ENCODE assay signal across 8 mouse cellular contexts in genomic region chr3:144204413-144205311, GRCm38 (mm10). TPM values are rescaled to one million over a fixed set of nuclear protein-coding genes. Genes with fewer than 3 reads are reported as not detected.
A peak's percentile ranks its signal among the peaks of the same experiment; 100 is the strongest.
DNase-seq lines count a peak whose midpoint lies in the region; ATAC-seq and TF ChIP-seq lines count a peak whose summit lies in the region.

Gene Lmo4, minus strand, starts transcription at chr3:144205220.

- WGBS in embryonic facial prominence, embryonic 15.5 days: under 1% methylated on average over 57 of the region's 76 CpGs
- WGBS in heart, embryonic 10.5 days: under 1% methylated on average over 52 of the region's 76 CpGs
- WGBS in kidney, embryonic 14.5 days: under 1% methylated on average over 38 of the region's 76 CpGs
- WGBS in liver, embryonic 11.5 days: under 1% methylated on average over 60 of the region's 76 CpGs
- WGBS in stomach, embryonic 15.5 days: under 1% methylated on average over 53 of the region's 76 CpGs

- no peaks in the 10 kb centered on the region for H3K36me3 ChIP-seq in embryonic facial prominence, embryonic 15.5 days
- H3K36me3 ChIP-seq in heart, embryonic 10.5 days: peaks cover 7% of the 10 kb centered on the region; the same call in 1 of the 2 replicates
- peaks cover 5% of the 10 kb centered on the region; the same call in 1 of the 2 replicates for H3K36me3 ChIP-seq in kidney, embryonic 14.5 days (ENCODE audit: control insufficient read depth, insufficient read depth, low read length)
- H3K36me3 ChIP-seq in liver, embryonic 11.5 days (ENCODE audit: control insufficient read depth, insufficient read depth, low read length): no peaks in the 10 kb centered on the region
- peaks cover 19% of the 10 kb centered on the region for H3K36me3 ChIP-seq in myocyte (ENCODE audit: control insufficient read depth, insufficient read depth)
- no peaks in the 10 kb centered on the region for H3K36me3 ChIP-seq in stomach, embryonic 15.5 days

- H3K4me3 ChIP-seq in embryonic facial prominence, embryonic 15.5 days (replicated peaks): peak within 1 kb of the TSS; percentile 86
- H3K4me3 ChIP-seq in heart, embryonic 10.5 days: peak within 1 kb of the TSS; percentile 93
- H3K4me3 ChIP-seq in kidney, embryonic 14.5 days (ENCODE audit: low read length): peak within 1 kb of the TSS; percentile 87
- H3K4me3 ChIP-seq in liver, embryonic 11.5 days (ENCODE audit: low read depth, low read length): peak within 1 kb of the TSS; percentile 88
- H3K4me3 ChIP-seq in myocyte: peak within 1 kb of the TSS; percentile 92
- peak within 1 kb of the TSS; percentile 73 for H3K4me3 ChIP-seq in stomach, embryonic 15.5 days (replicated peaks)

- H3K79me2 ChIP-seq in myocyte (ENCODE audit: control insufficient read depth, insufficient read depth): peaks cover 43% of the 10 kb centered on the region

- peak; percentile 82 to 86 for DNase-seq in B cell, adult 2 months
- peak; percentile 92 to 95 for DNase-seq in adrenal gland, postnatal 36 days
- peak; percentile 91 for DNase-seq in heart, embryonic 10.5 days (ENCODE audit: low spot score)
- peak; percentile 87 for DNase-seq in liver, embryonic 11.5 days (ENCODE audit: low spot score)

- TF ChIP-seq POLR2A in myocyte (IDR thresholded peaks at IDR 0.05; ENCODE audit: insufficient read length, low read depth): peak; percentile 86

- peak within 1 kb of the TSS; percentile 90 for H3K9ac ChIP-seq in embryonic facial prominence, embryonic 15.5 days
- peak within 1 kb of the TSS; percentile 94 for H3K9ac ChIP-seq in kidney, embryonic 14.5 days (ENCODE audit: low read depth, low read length)
- peak within 1 kb of the TSS; percentile 84 for H3K9ac ChIP-seq in liver, embryonic 11.5 days (ENCODE audit: low read depth, low read length)
- H3K9ac ChIP-seq in stomach, embryonic 15.5 days: peak within 1 kb of the TSS; percentile 89

- peak; percentile 85 for ATAC-seq in embryonic facial prominence, embryonic 15.5 days (ENCODE audit: insufficient number of reproducible peaks, low FRiP score, low TSS enrichment, low read depth)
- ATAC-seq in kidney, embryonic 14.5 days (ENCODE audit: low FRiP score, low TSS enrichment): peak; percentile 73
- ATAC-seq in liver, embryonic 11.5 days (replicated peaks; ENCODE audit: low FRiP score): peak; percentile 73
- ATAC-seq in stomach, embryonic 15.5 days (ENCODE audit: insufficient read depth, low FRiP score, low read depth): peak; percentile 67

- peak within 1 kb of the TSS; percentile 99 for H3K27ac ChIP-seq in embryonic facial prominence, embryonic 15.5 days (replicated peaks)
- peak within 1 kb of the TSS; percentile 97 for H3K27ac ChIP-seq in heart, embryonic 10.5 days
- H3K27ac ChIP-seq in kidney, embryonic 14.5 days (ENCODE audit: low read depth, low read length): peak within 1 kb of the TSS; percentile 98
- H3K27ac ChIP-seq in liver, embryonic 11.5 days (ENCODE audit: low read depth, low read length): peak within 1 kb of the TSS; percentile 95
- peak within 1 kb of the TSS; percentile 99 for H3K27ac ChIP-seq in stomach, embryonic 15.5 days

- peaks cover 21% of the 10 kb centered on the region for H3K4me1 ChIP-seq in embryonic facial prominence, embryonic 15.5 days
- H3K4me1 ChIP-seq in heart, embryonic 10.5 days: peaks cover 14% of the 10 kb centered on the region; the same call in 1 of the 2 replicates
- peaks cover 14% of the 10 kb centered on the region for H3K4me1 ChIP-seq in kidney, embryonic 14.5 days (ENCODE audit: control insufficient read depth, insufficient read depth, low read length)
- peaks cover 18% of the 10 kb centered on the region for H3K4me1 ChIP-seq in liver, embryonic 11.5 days (replicated peaks; ENCODE audit: control insufficient read depth, insufficient read depth, low read length)
- peaks cover 4% of the 10 kb centered on the region for H3K4me1 ChIP-seq in stomach, embryonic 15.5 days

- peak within 1 kb of the TSS; percentile 74 for H3K4me2 ChIP-seq in embryonic facial prominence, embryonic 15.5 days (replicated peaks)
- peak within 1 kb of the TSS; percentile 96 for H3K4me2 ChIP-seq in kidney, embryonic 14.5 days (replicated peaks; ENCODE audit: low read depth, low read length)
- peak within 1 kb of the TSS; percentile 87 for H3K4me2 ChIP-seq in liver, embryonic 11.5 days
- peak within 1 kb of the TSS; percentile 87 for H3K4me2 ChIP-seq in myocyte (ENCODE audit: low read depth)
- peak within 1 kb of the TSS; percentile 88 for H3K4me2 ChIP-seq in stomach, embryonic 15.5 days

- H3K27me3 ChIP-seq in embryonic facial prominence, embryonic 15.5 days: no peaks in the 10 kb centered on the region
- no peaks in the 10 kb centered on the region for H3K27me3 ChIP-seq in heart, embryonic 10.5 days (ENCODE audit: insufficient read depth, poor library complexity, severe bottlenecking)
- no peaks in the 10 kb centered on the region for H3K27me3 ChIP-seq in kidney, embryonic 14.5 days (ENCODE audit: control insufficient read depth, insufficient read depth, low read length)
- no peaks in the 10 kb centered on the region for H3K27me3 ChIP-seq in liver, embryonic 11.5 days (replicated peaks; ENCODE audit: control insufficient read depth, insufficient read depth, low read length)
- no peaks in the 10 kb centered on the region for H3K27me3 ChIP-seq in myocyte (ENCODE audit: control insufficient read depth, insufficient read depth, insufficient read length)
- H3K27me3 ChIP-seq in stomach, embryonic 15.5 days (replicated peaks): no peaks in the 10 kb centered on the region

- H3ac ChIP-seq in myocyte (ENCODE audit: control insufficient read depth, insufficient read length): peak within 1 kb of the TSS; percentile 90

- H3K9me3 ChIP-seq in embryonic facial prominence, embryonic 15.5 days (replicated peaks): no peaks in the 10 kb centered on the region
- H3K9me3 ChIP-seq in heart, embryonic 10.5 days: no peaks in the 10 kb centered on the region
- H3K9me3 ChIP-seq in kidney, embryonic 14.5 days (ENCODE audit: control insufficient read depth, low read length): no peaks in the 10 kb centered on the region
- no peaks in the 10 kb centered on the region for H3K9me3 ChIP-seq in liver, embryonic 11.5 days (ENCODE audit: control insufficient read depth, low read length)
- no peaks in the 10 kb centered on the region for H3K9me3 ChIP-seq in stomach, embryonic 15.5 days

TF ChIP-seq in myocyte, 11 proteins besides CTCF, POLR2A, EP300 and RAD21:
- TF ChIP-seq E2F4 (IDR thresholded peaks at IDR 0.05; ENCODE audit: insufficient read depth) (no peak), TCF3 (IDR thresholded peaks at IDR 0.05; ENCODE audit: insufficient read length, low read depth) (peak; percentile 51), MYOD1 (IDR thresholded peaks at IDR 0.05; ENCODE audit: control insufficient read depth in 1 of 3, insufficient read length in 2 of 3, low read depth in 2 of 3) (peak in 2 of 3 experiments; percentile 26 to 68), POLR2AphosphoS2 (IDR thresholded peaks at IDR 0.05; ENCODE audit: insufficient read length, low read depth) (peak; percentile 90), CEBPB (IDR thresholded peaks at IDR 0.05; ENCODE audit: insufficient read depth, poor library complexity, severe bottlenecking) (peak; percentile 73), MYOG (IDR thresholded peaks at IDR 0.05; ENCODE audit: control insufficient read depth in 1 of 3, insufficient read depth in 1 of 3, insufficient read length in 2 of 3, low read depth in 2 of 3) (peak in 2 of 3 experiments; percentile 54 to 64)

RNA-seq across cellular contexts. Expression of gene Lmo4, which starts in this region (rescaled TPM):
- 10 to 100 TPM; 53.7 to 95.9 TPM for total RNA-seq in adrenal gland, postnatal 36 days (2021)
- 102 and 105 TPM in 2 replicates for polyA plus RNA-seq in embryonic facial prominence, embryonic 15.5 days (2015; fragmentation: Nextera tagmentation; extraction: Ambion mirVana)
- 35.8 and 42.4 TPM in 2 replicates for polyA plus RNA-seq in heart, embryonic 10.5 days (2016; fragmentation: Nextera tagmentation; extraction: Ambion mirVana)
- polyA plus RNA-seq in kidney, embryonic 14.5 days (2014; fragmentation: Nextera tagmentation; extraction: Ambion mirVana): 49.0 and 64.6 TPM in 2 replicates
- polyA plus RNA-seq in liver, embryonic 11.5 days (2014; fragmentation: Nextera tagmentation; extraction: Ambion mirVana): 38.4 and 43.4 TPM in 2 replicates
- 75.0 TPM for polyA plus RNA-seq in myocyte (2012; fragmentation: generic; extraction: Trizol)
- 68.3 and 69.3 TPM in 2 replicates for polyA plus RNA-seq in stomach, embryonic 15.5 days (2015; fragmentation: Nextera tagmentation; extraction: Ambion mirVana)

Comparison
In these comparisons a context has a peak if more than half of its experiments do, and no peak if none do; other contexts are left out.
1. Peak in every context shown above with its lines: DNase-seq, ATAC-seq, H3K4me3 ChIP-seq and H3K27ac ChIP-seq.